Mouse (Mus musculus): ENCODE measurements around the gene Zpr1. TPM values are rescaled to one million over a fixed set of nuclear protein-coding genes. Genes with fewer than 3 reads are reported as not detected.
"Not testable (repeated sequence)": the region's sequence is repeated elsewhere in the genome, so short reads cannot be mapped to it uniquely, and the experiment has no call there.

Zpr1 gene
- polyA plus RNA-seq, 1 experiment: 64.6 TPM

GRCm38 (mm10) chr9:46314921-46315320 is 42.1 kb downstream of the Zpr1 start:
- H3K27ac ChIP-seq (ENCODE audit: control insufficient read depth, insufficient read depth, low read depth, low read length, poor library complexity): no peak overlapping the region
- no peak overlapping the region for H3K4me3 ChIP-seq (replicated peaks; ENCODE audit: control insufficient read depth, low read depth, low read length)
- H3K4me1 ChIP-seq (ENCODE audit: control insufficient read depth, insufficient read depth, low read length): no peaks in the 10 kb centered on the region
- TF ChIP-seq CTCF (IDR thresholded peaks at IDR 0.05; ENCODE audit: control insufficient read depth, insufficient read depth, low read length) (no peak), POLR2A (IDR thresholded peaks at IDR 0.05; ENCODE audit: borderline replicate concordance, control insufficient read depth, low read depth, low read length) (no peak)
- 48% methylated on average over 2 of the region's 2 CpGs for WGBS

DNA sequence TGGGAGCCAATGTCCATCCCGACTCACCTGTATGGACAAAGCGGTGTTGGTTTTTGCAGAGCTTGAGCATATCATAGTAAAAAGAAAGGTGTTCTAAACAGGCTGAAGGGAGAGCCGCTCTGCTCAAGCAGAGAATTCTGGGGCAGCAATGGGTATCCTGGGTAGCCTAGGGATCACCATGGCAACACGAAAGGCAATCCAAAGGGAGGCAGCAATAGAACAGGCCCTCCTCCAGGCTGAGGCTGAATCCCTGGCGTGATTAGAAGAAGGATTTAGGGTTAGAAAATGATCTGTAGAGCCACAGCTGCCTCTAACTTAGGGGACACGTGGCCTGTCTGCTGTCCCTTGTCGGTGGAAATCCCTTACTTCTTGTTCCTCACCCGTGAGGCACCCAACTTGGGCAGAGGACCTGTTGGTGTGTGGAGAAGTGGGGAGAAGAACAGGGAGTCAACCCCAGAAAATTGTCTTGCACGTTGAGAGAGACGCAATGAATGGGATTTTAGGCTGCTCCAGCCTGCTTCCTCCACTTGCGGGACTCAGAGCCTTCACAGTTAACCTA is 43.0 kb downstream of the Zpr1 start:
- Histone ChIP-seq H3K4me1 (ENCODE audit: control insufficient read depth, insufficient read depth, low read length) (no peaks in the 10 kb centered on the region), H3K4me3 (replicated peaks; ENCODE audit: control insufficient read depth, low read depth, low read length) (no peak overlapping the region), H3K27ac (ENCODE audit: control insufficient read depth, insufficient read depth, low read depth, low read length, poor library complexity) (no peak overlapping the region)
- 72% methylated on average over 11 of the region's 11 CpGs for WGBS
- TF ChIP-seq CTCF (IDR thresholded peaks at IDR 0.05; ENCODE audit: control insufficient read depth, insufficient read depth, low read length) (no peak), POLR2A (IDR thresholded peaks at IDR 0.05; ENCODE audit: borderline replicate concordance, control insufficient read depth, low read depth, low read length) (no peak)

- Histone ChIP-seq H3K4me3 (replicated peaks; ENCODE audit: control insufficient read depth, low read depth, low read length) (no peak overlapping the region), H3K27ac (ENCODE audit: control insufficient read depth, insufficient read depth, low read depth, low read length, poor library complexity) (no peak overlapping the region), H3K4me1 (ENCODE audit: control insufficient read depth, insufficient read depth, low read length) (no peaks in the 10 kb centered on the region)
- 65% methylated on average over 5 of the region's 5 CpGs for WGBS
- no peak for TF ChIP-seq CTCF (IDR thresholded peaks at IDR 0.05; ENCODE audit: control insufficient read depth, insufficient read depth, low read length)
- no peak for TF ChIP-seq POLR2A (IDR thresholded peaks at IDR 0.05; ENCODE audit: borderline replicate concordance, control insufficient read depth, low read depth, low read length)
Observed at GRCm38 (mm10) chr9:46316388-46316787, 43.5 kb downstream of the Zpr1 start.

DNA sequence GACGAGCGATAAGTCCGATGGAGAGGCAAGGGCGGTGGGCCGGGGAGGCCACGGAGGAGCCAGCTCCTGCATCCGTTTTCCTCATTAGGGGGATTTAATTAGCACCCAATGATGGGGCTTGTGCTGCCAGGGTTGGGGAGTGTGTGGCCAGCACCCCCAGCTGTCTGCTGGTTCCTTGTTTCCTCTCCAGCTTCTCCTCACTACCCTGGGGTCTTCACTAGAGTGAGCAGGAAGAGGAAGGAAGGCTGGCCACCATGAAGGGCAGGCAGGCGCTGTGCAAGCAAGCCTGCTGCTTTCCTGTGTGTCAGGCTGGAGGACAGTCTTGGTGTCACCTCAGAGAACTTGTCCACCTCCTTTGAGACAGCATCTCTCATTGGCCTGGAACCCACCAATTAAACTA is 44.0 kb downstream of the Zpr1 start:
- Histone ChIP-seq H3K4me3 (replicated peaks; ENCODE audit: control insufficient read depth, low read depth, low read length) (no peak overlapping the region), H3K4me1 (ENCODE audit: control insufficient read depth, insufficient read depth, low read length) (no peaks in the 10 kb centered on the region), H3K27ac (ENCODE audit: control insufficient read depth, insufficient read depth, low read depth, low read length, poor library complexity) (no peak overlapping the region)
- 72% methylated on average over 8 of the region's 8 CpGs for WGBS
- TF ChIP-seq CTCF (IDR thresholded peaks at IDR 0.05; ENCODE audit: control insufficient read depth, insufficient read depth, low read length) (no peak), POLR2A (IDR thresholded peaks at IDR 0.05; ENCODE audit: borderline replicate concordance, control insufficient read depth, low read depth, low read length) (no peak)

- TF ChIP-seq CTCF (IDR thresholded peaks at IDR 0.05; ENCODE audit: control insufficient read depth, insufficient read depth, low read length) (peak; percentile 16; the same call in 1 of the 2 replicates), POLR2A (IDR thresholded peaks at IDR 0.05; ENCODE audit: borderline replicate concordance, control insufficient read depth, low read depth, low read length) (no peak)
- WGBS: 85% methylated on average over 3 of the region's 3 CpGs
- no peaks in the 10 kb centered on the region for H3K4me1 ChIP-seq (ENCODE audit: control insufficient read depth, insufficient read depth, low read length)
- no peak overlapping the region for H3K27ac ChIP-seq (ENCODE audit: control insufficient read depth, insufficient read depth, low read depth, low read length, poor library complexity)
- no peak overlapping the region for H3K4me3 ChIP-seq (replicated peaks; ENCODE audit: control insufficient read depth, low read depth, low read length)
Observed at GRCm38 (mm10) chr9:46317957-46318356, 45.1 kb downstream of the Zpr1 start.

DNA sequence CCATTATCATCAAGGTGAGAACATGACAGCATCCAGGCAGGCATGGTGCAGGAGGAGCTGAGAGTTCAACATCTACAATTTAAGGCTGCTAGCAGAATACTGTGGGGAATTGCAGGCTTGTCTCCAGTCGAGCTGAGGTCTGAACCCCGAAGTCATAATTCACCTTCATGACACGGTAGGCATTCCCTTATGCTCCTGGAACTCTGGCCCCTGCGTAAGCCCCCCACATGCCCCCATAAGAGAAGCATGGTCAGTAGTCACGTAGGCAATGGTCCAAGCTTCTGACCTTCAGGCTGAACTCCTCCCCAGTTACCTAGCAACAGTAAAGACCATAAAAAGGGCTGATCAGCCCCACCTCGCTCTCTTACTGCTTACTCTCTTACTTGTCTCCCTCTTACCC is 47.0 kb downstream of the Zpr1 start, which contains the start of gene 4931429L15Rik:
Gene 4931429L15Rik (minus strand): TSS at position 101 of the 400 bp plus-strand sequence.
- H3K4me1 ChIP-seq (ENCODE audit: control insufficient read depth, insufficient read depth, low read length); H3K4me3 ChIP-seq (replicated peaks; ENCODE audit: control insufficient read depth, low read depth, low read length); H3K27ac ChIP-seq (ENCODE audit: control insufficient read depth, insufficient read depth, low read depth, low read length, poor library complexity): not testable (repeated sequence)
- WGBS: 78% methylated on average over 6 of the region's 6 CpGs

DNA sequence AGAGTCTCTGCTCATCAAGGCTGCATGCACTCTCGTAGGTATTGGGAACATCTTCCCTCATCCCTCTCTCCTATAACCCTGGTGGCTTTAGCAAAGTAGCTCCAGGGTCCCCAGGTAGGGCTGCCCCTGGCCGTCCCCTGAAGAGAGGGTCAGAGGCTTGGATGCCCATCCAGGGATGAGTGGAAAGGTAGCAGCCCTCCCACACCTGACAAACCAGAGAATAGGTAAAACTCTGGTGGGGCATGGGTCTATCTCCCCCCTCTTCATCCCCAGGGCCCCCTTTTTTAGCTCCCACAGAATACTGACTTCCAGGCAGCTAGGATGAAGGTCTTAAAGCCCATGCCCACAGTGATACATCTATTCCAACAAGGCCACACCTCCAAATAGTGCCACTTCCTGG is 47.6 kb downstream of the Zpr1 start:
- no peak for TF ChIP-seq CTCF (IDR thresholded peaks at IDR 0.05; ENCODE audit: control insufficient read depth, insufficient read depth, low read length)
- TF ChIP-seq POLR2A (IDR thresholded peaks at IDR 0.05; ENCODE audit: borderline replicate concordance, control insufficient read depth, low read depth, low read length): no peak
- no peak overlapping the region for H3K27ac ChIP-seq (ENCODE audit: control insufficient read depth, insufficient read depth, low read depth, low read length, poor library complexity)
- H3K4me1 ChIP-seq (ENCODE audit: control insufficient read depth, insufficient read depth, low read length): no peaks in the 10 kb centered on the region
- 81% methylated on average over 2 of the region's 2 CpGs for WGBS
- no peak overlapping the region for H3K4me3 ChIP-seq (replicated peaks; ENCODE audit: control insufficient read depth, low read depth, low read length)

DNA sequence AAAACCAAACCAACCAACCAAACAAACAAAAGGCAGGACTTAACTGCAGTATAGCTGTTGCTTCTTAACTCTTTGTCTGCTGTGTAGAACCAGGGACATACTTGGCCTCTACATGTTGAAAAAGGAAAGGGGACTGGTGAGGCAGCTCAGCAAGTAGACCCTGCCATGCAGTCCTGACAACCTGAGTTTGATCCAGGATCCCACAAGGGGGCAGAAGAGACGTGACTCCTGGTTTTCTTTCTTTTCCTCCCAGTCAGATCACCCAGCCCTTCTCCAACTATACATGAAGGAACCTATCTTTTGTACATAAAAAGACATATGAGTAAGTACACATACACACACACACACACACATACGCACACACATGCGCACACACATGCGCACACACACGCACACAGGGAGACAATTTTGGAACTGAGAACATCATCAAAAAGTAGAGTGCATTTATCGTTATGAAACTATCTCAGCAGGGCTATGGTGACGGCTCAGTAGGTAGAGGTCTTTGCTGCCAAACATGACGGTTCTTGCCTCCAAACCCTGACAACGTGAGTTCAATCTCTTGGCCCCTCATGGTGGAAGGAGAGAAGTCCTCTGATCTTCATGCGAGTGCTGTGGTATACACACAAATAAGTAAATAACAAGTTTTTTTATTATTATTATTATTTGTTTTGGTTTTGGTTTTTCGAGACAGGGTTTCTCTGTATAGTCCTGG is 54.0 kb downstream of the Zpr1 start:
- Histone ChIP-seq H3K4me3 (replicated peaks; ENCODE audit: control insufficient read depth, low read depth, low read length) (no peak overlapping the region), H3K4me1 (ENCODE audit: control insufficient read depth, insufficient read depth, low read length) (no peaks in the 10 kb centered on the region; the same call in 1 of the 2 replicates), H3K27ac (ENCODE audit: control insufficient read depth, insufficient read depth, low read depth, low read length, poor library complexity) (no peak overlapping the region)
- 83% methylated on average over 11 of the region's 11 CpGs for WGBS
- no peak for TF ChIP-seq POLR2A (IDR thresholded peaks at IDR 0.05; ENCODE audit: borderline replicate concordance, control insufficient read depth, low read depth, low read length)
- TF ChIP-seq CTCF (IDR thresholded peaks at IDR 0.05; ENCODE audit: control insufficient read depth, insufficient read depth, low read length): no peak
